Mouse (Mus musculus): Measurements from ENCODE around the gene Fcgr1.

DNA sequence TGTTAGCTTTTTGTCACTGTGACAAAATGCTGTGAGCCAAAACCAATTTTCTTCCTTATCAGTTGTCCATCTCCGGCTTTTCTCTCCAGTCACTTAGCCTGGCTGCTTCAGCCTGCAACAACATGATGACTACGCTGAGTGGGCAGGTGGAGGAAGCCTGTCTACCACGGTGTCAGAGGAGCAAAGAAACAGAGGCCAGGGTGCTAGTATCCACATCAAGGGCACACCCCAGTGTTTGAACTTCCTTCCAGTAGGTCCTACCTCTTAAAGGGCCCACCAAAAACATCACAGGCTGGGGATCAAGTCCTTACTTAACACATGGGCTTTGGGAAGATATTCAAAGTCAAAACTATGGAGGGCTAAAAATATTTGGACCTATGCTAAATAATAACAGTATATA lies 15.7 kb upstream of the Fcgr1 start:
- TF ChIP-seq CTCF (IDR thresholded peaks at IDR 0.05; ENCODE audit: low read depth), result no peak
- TF ChIP-seq EP300 (optimal IDR thresholded peaks at IDR 0.05), result no peak
